8 mouse cellular contexts compared by ENCODE assay signal in genomic region chr3:20366558-20367522, GRCm38 (mm10). TPM values are rescaled to one million over a fixed set of nuclear protein-coding genes. Genes with fewer than 3 reads are reported as not detected.
A peak's percentile ranks its signal among the peaks of the same experiment; 100 is the strongest.
DNase-seq lines count a peak whose midpoint lies in the region; ATAC-seq and TF ChIP-seq lines count a peak whose summit lies in the region.
"Had no signal": no experiment of that assay in that cellular context is flagged by ENCODE, and none has a peak within 500 bp of the region (broad histone marks: within the 10 kb centered on the region; RNA-seq: fewer than 3 reads in every experiment).

Agtr1b (minus strand) TSS chr3:20367177.

- H3K9me3 ChIP-seq in forebrain, postnatal 0 days (ENCODE audit: low read length) = no peaks in the 10 kb centered on the region
- H3K9me3 ChIP-seq in limb, embryonic 13.5 days = no peaks in the 10 kb centered on the region

- no peaks in the 10 kb centered on the region for H3K36me3 ChIP-seq in forebrain, postnatal 0 days (ENCODE audit: insufficient read depth)
- no peaks in the 10 kb centered on the region for H3K36me3 ChIP-seq in limb, embryonic 13.5 days

- peak within 1 kb of the TSS; percentile 39; the same call in 1 of the 2 replicates for H3K9ac ChIP-seq in forebrain, postnatal 0 days
- H3K9ac ChIP-seq in limb, embryonic 13.5 days = peak within 1 kb of the TSS; percentile 57

- H3K4me3 ChIP-seq in forebrain, postnatal 0 days (ENCODE audit: low read depth, low read length) = peak within 1 kb of the TSS; percentile 30
- H3K4me3 ChIP-seq in limb, embryonic 13.5 days = peak within 1 kb of the TSS; percentile 27

- 11% methylated on average over 19 of the region's 19 CpGs for WGBS in forebrain, postnatal 0 days
- 11% methylated on average over 19 of the region's 19 CpGs for WGBS in limb, embryonic 13.5 days

- H3K4me1 ChIP-seq in forebrain, postnatal 0 days (ENCODE audit: insufficient read depth) = no peaks in the 10 kb centered on the region
- H3K4me1 ChIP-seq in limb, embryonic 13.5 days = no peaks in the 10 kb centered on the region

- no peaks in the 10 kb centered on the region for H3K27me3 ChIP-seq in forebrain, postnatal 0 days (ENCODE audit: insufficient read depth, low read length)
- H3K27me3 ChIP-seq in limb, embryonic 13.5 days = no peaks in the 10 kb centered on the region

- peak within 1 kb of the TSS; percentile 49 for H3K4me2 ChIP-seq in forebrain, postnatal 0 days (ENCODE audit: low read depth)
- H3K4me2 ChIP-seq in limb, embryonic 13.5 days (replicated peaks) = peak within 1 kb of the TSS; percentile 59

- H3K27ac ChIP-seq in forebrain, postnatal 0 days (ENCODE audit: low read depth, low read length) = no peak within 1 kb of the TSS
- H3K27ac ChIP-seq in limb, embryonic 13.5 days = no peak within 1 kb of the TSS

- intact Hi-C loops in left cerebral cortex, postnatal 14 days (cut with DNase I) = no loop called here

- no peak for TF ChIP-seq CTCF in forebrain, postnatal 0 days (IDR thresholded peaks at IDR 0.05; ENCODE audit: low read depth)

- DNase-seq in left cerebral cortex, postnatal 14 days (ENCODE audit: low spot score in 2 of 2) = peak; percentile 6 to 15
- no peak for DNase-seq in left cerebral cortex, adult 18-20 months (ENCODE audit: low spot score in 2 of 2)
- peak; percentile 68 for DNase-seq in embryo, embryonic 10 days (ENCODE audit: low spot score)
- DNase-seq in forebrain, postnatal 0 days = peak; percentile 48
- peak; percentile 8 for DNase-seq in right cerebral cortex, postnatal 14 days
- DNase-seq in spleen, postnatal 14 days (ENCODE audit: low spot score in 2 of 2) = no peak

- peak; percentile 94 for ATAC-seq in forebrain, postnatal 0 days
- peak; percentile 81; the same call in 1 of the 2 replicates for ATAC-seq in limb, embryonic 13.5 days (ENCODE audit: low FRiP score, low read depth)

RNA-seq across cellular contexts. Expression of gene Agtr1b, which starts in this region (rescaled TPM):
- under 1 TPM; 0.15 to 0.22 TPM for total RNA-seq in left cerebral cortex, postnatal 14 days (2021)
- under 1 TPM; 0.16 to 0.21 TPM for total RNA-seq in left cerebral cortex, adult 18-20 months (2021)
- total RNA-seq in forebrain, postnatal 0 days (2014; rRNA removed) = 0.38 TPM in 1 of 2 replicates, not detected in the other
- polyA plus RNA-seq in forebrain, postnatal 0 days (2015; fragmentation: Nextera tagmentation; extraction: Ambion mirVana) = 0.09 and 0.27 TPM in 2 replicates
- polyA plus RNA-seq in limb, embryonic 13.5 days (2015; fragmentation: Nextera tagmentation; extraction: Ambion mirVana) = 0.06 and 0.11 TPM in 2 replicates
- total RNA-seq: liver, adult 2 months had no signal
- polyA plus RNA-seq: liver, adult 2 months had no signal

Comparison
In these comparisons a context has a peak if more than half of its experiments do, and no peak if none do; other contexts are left out.
1. Peak in DNase-seq in left cerebral cortex, postnatal 14 days; RNA of the gene not detected or under 1 TPM.
2. Peak in DNase-seq, ATAC-seq, H3K4me3 ChIP-seq, H3K9ac ChIP-seq and H3K4me2 ChIP-seq in forebrain, postnatal 0 days; RNA of the gene not detected or under 1 TPM.
3. Peak in ATAC-seq, H3K4me3 ChIP-seq, H3K9ac ChIP-seq and H3K4me2 ChIP-seq in limb, embryonic 13.5 days; RNA of the gene not detected or under 1 TPM.
4. DNase-seq: peak in embryo, embryonic 10 days (single experiment) and right cerebral cortex, postnatal 14 days (single experiment); none in left cerebral cortex, adult 18-20 months (0 of 2) and spleen, postnatal 14 days (0 of 2).